Mouse (Mus musculus) E14TG2a.4 (cell line): ENCODE data around the gene Trmt44.

Experiments used
- H3K27me3 ChIP-seq: 2 replicates; pipeline ENCODE4 v1.6.1; 2014; ENCODE audit warnings: low read length, control low read depth; ENCODE audit not compliant: insufficient read depth
- H3K36me3 ChIP-seq: 2 replicates; pipeline ENCODE4 v1.6.1; 2014; ENCODE audit warnings: low read length, control low read depth; ENCODE audit not compliant: insufficient read depth
- H3K4me1 ChIP-seq: replicated peaks from 2 replicates; pipeline ENCODE4 v1.6.1; 2014; ENCODE audit warnings: low read depth, low read length, control low read depth
- H3K4me3 ChIP-seq: replicated peaks from 2 replicates; pipeline ENCODE4 v1.5.1; 2014; ENCODE audit warnings: mild to moderate bottlenecking, low read length
- H3K9me3 ChIP-seq: 2 replicates; pipeline ENCODE4 v1.6.1; 2014; ENCODE audit warnings: low read length, control low read depth
- CTCF ChIP-seq: conservative IDR thresholded peaks from 2 replicates; pipeline ENCODE4 v1.5.1; 2014; ENCODE audit warnings: low read length
- NANOG ChIP-seq: IDR thresholded peaks from 2 replicates; pipeline ENCODE4 v1.6.1; 2014; ENCODE audit warnings: borderline replicate concordance, low read length, mixed read lengths
- POU5F1 ChIP-seq: IDR thresholded peaks from 2 replicates; pipeline ENCODE4 v1.6.1; 2014; ENCODE audit warnings: low read length, borderline replicate concordance

Trmt44 gene

GRCm38 (mm10) chr5:35525469-35526123, 49.3 kb downstream of the Trmt44 start, which contains the start of gene Cpz:
Cpz (minus strand) TSS chr5:35525698.
- H3K4me1 ChIP-seq, result peaks cover 25% of the 10 kb centered on the region
- H3K36me3 ChIP-seq, result no peaks in the 10 kb centered on the region
- H3K27me3 ChIP-seq, result peaks cover 68% of the 10 kb centered on the region
- H3K9me3 ChIP-seq, result no peaks in the 10 kb centered on the region
- no peak for TF ChIP-seq CTCF
- H3K4me3 ChIP-seq, result peak within 1 kb of the TSS; percentile 82

GRCm38 (mm10) chr5:35524381-35524780, 50.5 kb downstream of the Trmt44 start:
- H3K4me1 ChIP-seq, result peaks cover 25% of the 10 kb centered on the region
- no peak for TF ChIP-seq CTCF
- TF ChIP-seq NANOG, result no peak
- TF ChIP-seq POU5F1, result no peak
- peaks cover 76% of the 10 kb centered on the region for H3K27me3 ChIP-seq
- H3K9me3 ChIP-seq, result no peaks in the 10 kb centered on the region
- no peaks in the 10 kb centered on the region for H3K36me3 ChIP-seq
- H3K4me3 ChIP-seq, result 0 out of 2 replicates have a peak overlapping the region, but pooled peaks have one; percentile 82

- no peaks in the 10 kb centered on the region for H3K36me3 ChIP-seq
- no peak for TF ChIP-seq POU5F1
- TF ChIP-seq NANOG, result no peak
- peak; percentile 90 for TF ChIP-seq CTCF
- peaks cover 74% of the 10 kb centered on the region for H3K27me3 ChIP-seq
- H3K9me3 ChIP-seq, result no peaks in the 10 kb centered on the region
- H3K4me1 ChIP-seq, result peaks cover 25% of the 10 kb centered on the region
- no peak overlapping the region for H3K4me3 ChIP-seq
Measured at GRCm38 (mm10) chr5:35523735-35524134, 51.1 kb downstream of the Trmt44 start.

GRCm38 (mm10) chr5:35516781-35517180, 58.1 kb downstream of the Trmt44 start:
- Histone ChIP-seq H3K27me3 (peaks cover 37% of the 10 kb centered on the region), H3K4me1 (no peaks in the 10 kb centered on the region), H3K4me3 (no peak overlapping the region), H3K36me3 (no peaks in the 10 kb centered on the region), H3K9me3 (peaks cover 8% of the 10 kb centered on the region)
- TF ChIP-seq POU5F1 (no peak), CTCF (no peak), NANOG (no peak)

GRCm38 (mm10) chr5:35510589-35510988, 64.3 kb downstream of the Trmt44 start:
- Histone ChIP-seq H3K9me3 (no peaks in the 10 kb centered on the region), H3K4me3 (no peak overlapping the region), H3K27me3 (peaks cover 22% of the 10 kb centered on the region), H3K4me1 (peaks cover 3% of the 10 kb centered on the region), H3K36me3 (no peaks in the 10 kb centered on the region)
- TF ChIP-seq NANOG, result no peak
- peak; percentile 64 for TF ChIP-seq CTCF
- TF ChIP-seq POU5F1, result no peak
